Mouse (Mus musculus): ENCODE data around the gene Ankrd50. TPM values are rescaled to one million over a fixed set of nuclear protein-coding genes. Genes with fewer than 3 reads are reported as not detected.

The Ankrd50 gene
- 10 to 100 TPM; 21.9 to 29.1 (median 26.2) TPM for total RNA-seq (2022)

DNA sequence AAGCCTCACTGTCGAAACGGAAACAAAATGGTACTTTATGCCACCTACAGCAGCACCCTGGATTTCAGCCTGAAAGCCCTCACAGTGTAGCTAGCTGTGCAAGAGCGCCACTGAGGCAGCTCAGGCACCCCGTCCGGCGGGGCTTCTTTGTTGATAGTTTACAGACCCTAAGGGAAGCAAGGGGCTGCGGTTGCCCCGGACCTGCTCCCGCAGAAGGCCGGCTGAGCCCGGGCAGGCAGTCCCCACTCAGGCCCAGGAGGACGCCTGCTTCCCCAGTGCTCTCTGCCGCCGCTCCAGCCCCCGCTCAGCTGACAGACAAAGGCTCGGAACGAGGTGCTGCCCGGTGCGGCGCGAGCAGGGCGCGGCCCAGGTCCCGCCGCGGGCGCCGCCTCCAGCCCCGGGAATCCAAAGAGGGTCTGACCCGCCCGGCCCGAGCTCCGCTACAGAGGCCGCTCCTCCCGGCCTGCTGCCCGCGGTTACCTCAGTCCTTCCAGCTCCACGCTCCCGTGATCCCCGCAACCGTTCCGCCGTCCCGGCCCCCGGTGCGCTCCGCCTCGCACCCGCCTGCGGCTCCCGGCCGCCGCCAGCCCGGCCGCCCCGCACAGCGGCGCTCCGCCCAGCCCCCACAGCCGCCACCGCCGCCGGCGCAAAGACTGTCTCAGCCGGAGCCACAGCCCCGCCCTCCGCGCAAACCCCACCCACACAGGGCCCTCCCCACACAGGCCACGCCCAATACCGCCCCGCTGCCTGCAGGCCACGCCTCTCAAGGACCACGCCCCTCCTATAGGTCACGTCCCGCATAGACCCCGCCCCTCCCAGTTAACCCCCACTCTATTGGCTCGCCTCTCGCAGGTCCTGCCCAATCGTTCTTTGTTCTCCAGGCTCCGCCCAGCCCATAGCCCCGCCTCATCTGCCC, at the start of gene Ankrd50:
Ankrd50 (minus strand) TSS at position 654 of the 916 bp plus-strand sequence.
- peak; percentile 98 for DNase-seq

DNA sequence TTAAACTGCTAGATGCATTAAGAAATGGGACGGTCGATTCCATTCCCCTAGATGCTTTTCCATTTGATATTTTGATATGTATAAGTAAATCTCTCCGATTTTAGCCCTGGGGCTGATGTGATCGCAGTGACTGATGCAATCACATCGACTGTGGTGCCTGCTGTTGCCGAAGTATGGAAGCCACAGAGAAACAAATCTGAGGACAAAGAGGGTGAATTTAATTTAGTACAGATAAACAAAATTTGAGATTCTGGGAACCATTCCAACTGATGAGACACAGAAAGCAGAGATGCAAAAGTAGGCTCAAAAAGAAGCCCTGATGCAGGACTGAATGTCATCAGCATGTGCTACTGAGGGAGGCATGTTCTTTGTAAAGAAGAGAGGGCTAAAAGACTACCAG, 49.6 kb upstream of the Ankrd50 start:
- no peak for DNase-seq

DNA sequence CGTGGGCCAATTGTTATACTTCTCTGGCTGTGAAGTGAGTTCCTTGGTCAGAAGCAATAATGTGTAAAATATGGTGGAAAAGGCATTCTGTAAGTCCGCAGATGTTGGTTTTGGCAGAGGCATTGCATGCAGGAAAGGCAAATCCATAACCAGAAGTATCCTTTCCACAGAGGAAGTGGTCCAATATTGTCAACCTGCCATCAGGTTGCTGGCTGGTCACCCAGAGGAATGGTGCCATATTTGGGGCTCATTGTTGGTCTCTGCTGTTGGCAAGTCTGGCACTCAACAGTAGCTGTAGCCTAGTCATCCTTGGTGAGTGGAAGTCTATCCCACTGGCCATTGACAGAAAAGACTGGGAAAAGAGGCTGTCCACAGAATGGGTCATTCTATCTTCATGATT, 35.8 kb upstream of the Ankrd50 start:
- no peak for DNase-seq

DNA sequence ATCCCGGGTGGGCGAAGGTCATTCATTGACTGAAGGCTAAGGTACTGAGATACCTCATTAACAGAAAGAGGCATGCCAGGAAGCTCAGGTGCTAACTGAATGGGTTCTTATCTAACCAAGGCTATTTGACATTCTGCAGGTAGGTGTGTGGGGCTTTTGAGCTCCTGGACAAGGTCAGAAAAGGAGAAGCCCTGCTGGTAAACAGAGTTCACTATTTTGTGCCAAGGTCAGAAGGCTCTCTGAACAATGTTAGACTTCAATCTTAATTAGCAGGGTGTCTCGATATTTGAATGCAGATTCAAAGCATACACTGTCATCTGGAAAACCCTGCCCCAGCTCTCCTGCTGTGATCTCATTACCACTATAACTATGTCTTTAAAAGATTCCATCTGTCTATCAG, 35.3 kb upstream of the Ankrd50 start:
- DNase-seq, result no peak

DNA sequence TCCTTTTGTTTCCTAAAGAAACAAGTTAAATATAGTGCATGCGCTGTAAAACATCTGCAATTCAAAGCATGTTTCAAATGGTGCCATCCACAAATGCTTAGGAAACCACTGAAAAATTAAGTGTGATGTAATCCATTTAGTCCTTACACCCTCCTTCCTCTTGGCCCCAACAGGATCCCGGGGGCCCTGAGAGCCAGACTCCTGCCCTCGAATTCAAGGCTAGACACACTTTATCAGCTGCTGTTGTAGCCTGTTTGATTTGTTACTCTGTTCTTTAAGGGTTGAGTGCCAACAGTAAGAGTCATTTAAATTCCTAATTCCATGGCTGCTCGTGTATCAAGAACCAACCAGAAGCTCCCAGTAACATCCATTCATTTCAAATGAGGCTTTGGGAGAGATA, 19.0 kb upstream of the Ankrd50 start:
- no peak for DNase-seq

DNA sequence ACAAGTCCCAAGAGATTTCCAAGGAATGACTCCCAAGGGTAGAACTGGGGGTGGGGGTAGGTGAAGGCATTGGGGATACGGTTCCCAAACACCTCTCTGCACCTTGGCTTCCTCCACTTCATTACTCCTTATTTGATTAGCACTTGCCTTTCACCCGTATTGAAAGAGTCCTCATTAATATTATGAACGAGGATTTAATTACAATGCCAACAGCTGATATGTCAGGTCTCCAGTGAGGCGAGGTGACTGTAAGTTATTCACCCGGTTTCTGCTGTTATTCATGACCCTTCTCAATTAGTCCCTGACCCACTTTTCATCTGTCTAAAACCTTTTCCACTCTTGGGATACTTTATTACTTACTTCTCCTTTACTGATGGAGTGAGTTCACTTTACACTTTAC, 17.5 kb upstream of the Ankrd50 start:
- no peak for DNase-seq

DNA sequence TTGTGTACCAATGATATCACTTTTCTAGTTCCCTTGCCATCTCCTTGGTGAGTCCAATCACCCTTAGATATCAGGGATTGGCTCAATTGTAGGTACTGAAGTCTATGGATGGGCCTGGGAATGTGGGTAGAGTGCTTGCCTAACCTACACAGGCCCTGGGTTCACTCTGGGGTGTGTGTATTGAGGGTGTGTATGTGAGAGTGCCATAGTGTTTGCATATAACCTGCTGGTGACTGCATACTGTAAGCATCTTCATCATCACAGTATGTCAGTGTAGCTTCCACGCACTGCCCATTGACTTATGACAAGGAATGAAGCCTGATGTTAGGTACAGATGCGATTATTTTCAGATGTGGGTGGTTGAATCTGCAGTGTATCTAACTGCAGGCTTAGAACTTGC, 17.1 kb upstream of the Ankrd50 start:
- DNase-seq, result no peak

DNA sequence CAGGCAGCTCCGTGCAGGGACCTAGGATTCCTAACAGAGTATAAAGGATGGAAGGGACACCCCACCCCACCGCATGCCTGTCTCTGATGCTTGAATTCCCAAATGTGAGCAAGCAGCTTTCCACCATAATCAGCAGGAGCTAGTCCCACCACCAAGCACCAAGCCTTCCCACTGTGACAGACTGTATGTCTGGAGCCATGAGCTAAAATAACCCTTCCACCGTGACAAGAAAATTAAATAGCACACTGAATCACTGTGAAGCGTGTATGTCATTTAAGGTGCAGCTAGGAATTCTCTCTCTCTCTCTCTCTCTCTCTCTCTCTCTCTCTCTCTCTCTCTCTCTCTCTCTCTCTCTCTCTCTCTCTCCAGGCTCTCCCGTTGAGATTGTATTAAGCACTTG, 16.7 kb upstream of the Ankrd50 start:
- no peak for DNase-seq

DNA sequence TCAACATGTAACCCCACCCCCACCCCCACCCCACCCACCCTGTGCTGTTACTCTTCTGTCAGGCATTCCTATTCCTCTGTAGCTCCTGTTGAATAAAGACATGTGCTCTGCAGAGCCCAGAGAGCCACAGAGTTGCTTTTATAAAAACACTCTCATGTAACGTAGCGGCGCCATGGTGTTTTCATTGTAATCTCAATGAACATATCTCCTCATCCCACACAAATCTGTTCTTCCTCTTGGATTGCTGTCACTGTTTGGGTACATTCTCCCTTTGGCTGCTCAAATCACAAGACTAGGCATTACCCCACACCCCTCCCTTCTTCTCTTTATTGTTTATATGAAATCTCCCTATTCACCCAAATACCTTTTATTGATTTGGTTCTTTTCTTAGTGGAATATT, 13.9 kb upstream of the Ankrd50 start:
- DNase-seq, result no peak

DNA sequence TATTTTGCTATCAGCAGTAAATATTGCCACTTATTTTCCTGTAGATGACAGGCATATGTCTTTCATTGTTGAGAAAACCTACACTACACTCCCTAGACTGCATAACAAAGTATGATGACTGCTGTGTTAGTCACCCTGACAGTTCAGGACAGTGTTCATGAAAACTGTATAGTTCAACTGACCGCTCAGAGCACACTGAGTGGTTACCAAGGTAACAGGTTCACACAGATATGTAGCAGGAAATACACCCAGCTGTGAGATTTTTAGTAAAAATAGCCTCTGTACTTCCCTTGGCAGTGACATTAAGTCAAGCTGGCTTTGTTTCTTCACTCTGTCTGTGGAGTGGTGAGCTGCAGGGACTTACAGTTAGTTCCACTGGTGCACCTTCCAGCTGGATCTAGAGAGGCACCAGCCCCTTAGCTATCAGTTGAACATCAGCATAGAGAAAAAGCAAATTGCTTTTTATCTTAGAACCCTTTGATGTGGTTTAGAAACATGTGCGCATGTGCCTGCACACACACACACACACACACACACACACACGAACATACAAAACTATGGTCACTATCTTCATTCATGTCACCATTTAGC, 12.2 kb upstream of the Ankrd50 start:
- DNase-seq, result no peak

DNA sequence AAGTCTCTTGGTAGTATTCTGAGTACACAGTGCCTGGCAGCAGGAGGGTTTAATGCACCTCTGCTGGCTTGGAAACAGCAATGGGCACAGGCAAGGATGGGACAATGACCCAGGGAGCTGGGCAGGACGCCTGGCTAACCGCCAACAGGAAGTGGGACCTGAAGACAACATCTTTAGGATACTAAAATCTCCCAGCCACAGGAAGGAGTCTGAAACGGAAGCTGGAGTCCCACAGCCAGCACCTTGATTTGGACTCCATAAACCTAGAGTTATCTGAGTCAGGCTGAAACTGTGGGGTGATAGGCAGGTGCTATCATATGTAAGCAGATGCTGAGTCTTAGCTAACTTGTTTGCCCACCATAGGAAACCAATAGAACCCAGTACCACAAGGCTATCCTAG, 7.1 kb upstream of the Ankrd50 start:
- DNase-seq, result no peak

DNA sequence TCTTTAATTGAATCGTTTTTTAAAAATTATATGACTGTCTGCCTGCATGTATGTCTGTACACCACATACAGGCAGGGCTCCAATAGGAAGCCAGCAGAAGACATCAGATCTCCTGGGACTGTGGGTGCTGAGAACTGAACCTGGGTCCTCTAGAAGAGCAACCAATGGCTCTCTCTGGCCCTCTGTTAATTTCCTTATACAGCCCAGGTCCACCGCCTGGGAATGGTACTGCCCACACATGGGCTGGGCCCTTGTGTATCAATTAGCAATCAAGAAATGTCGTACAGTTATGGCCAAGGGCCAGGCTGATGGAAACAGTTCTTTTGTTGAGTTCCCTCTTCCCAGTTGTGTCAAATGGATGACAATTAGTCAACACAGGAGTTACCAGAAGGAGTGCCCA, 6.6 kb upstream of the Ankrd50 start:
- DNase-seq, result no peak

DNA sequence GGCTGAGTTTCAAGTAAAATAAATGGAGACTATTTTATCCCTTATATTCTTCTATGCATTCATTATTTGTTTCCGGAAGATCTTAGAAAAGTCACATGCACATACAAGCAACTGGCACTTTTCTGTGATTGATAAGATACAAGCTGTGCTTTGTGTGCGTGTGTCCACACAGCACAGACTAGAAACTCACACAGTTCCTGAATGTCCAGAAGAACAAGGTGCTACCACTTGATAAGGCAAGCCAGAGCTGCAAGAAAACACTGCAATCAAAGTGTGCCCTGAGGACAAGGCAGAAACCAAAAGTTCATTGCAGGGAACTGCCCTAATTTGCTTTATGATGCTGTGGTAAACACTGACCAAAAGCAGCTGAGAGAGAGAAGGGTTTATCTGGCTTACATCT, 6.1 kb upstream of the Ankrd50 start:
- DNase-seq, result no peak

DNA sequence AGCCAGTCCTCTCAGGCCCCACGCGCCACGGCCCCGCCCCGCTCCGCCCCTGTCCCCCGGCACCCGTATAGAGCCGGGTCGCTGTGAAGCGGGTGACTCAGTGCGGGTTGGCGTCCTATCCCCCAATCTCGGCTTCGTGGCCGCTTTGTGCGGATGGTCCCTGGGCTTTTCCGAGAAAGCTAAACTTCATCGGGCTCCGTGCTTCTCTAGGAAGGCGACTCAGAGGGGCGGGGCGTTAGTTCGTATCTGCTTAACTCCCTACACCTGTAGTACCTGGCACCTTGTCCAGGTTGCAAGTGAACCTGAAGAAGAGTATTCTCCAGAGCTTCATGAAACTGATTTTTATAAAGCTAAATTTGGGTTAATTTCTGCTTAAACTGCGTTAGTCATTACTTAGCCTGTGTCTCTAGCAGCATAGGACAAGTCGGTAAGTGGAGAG, 482 bp upstream of the Ankrd50 start:
- no peak for DNase-seq

DNA sequence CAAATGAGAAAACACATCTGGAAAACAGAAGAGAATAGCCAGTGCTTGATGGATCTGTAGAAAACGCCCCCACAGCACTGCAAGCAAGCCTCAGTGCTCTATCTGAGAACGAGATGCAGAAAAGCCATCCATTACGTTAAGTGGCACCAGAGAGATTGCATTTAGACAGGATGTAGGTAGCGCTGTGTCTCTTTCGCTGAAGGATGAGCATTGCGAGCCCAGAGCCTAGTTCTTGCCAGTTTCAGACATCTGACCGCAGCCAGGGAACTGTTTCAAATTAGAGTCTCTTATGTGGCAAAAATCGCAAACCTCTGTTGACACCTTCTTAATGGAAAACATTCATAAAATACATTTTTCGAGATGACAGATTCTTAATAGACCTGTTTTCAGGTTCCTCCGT, 1.1 kb downstream of the Ankrd50 start:
- DNase-seq, result no peak

DNA sequence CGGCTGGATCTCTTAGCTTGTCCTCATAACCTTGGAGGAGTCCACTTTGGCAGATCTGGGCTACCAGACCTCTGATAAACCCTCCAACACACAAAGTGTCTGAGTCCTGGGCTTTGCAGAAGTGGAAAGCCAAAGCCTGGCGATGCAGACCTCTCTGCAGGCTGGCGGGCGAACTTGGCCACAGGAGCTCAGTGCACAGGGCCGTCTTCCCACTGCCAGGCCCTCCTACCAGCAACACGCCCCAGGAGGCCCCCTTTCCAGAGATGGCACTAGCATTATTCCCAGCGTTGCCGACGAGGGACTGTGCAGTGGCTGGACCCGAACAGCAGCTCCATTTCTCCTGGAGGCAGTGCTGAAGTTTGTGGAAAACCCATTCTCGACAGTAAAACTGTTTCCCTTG, 1.9 kb downstream of the Ankrd50 start:
- DNase-seq, result no peak

DNA sequence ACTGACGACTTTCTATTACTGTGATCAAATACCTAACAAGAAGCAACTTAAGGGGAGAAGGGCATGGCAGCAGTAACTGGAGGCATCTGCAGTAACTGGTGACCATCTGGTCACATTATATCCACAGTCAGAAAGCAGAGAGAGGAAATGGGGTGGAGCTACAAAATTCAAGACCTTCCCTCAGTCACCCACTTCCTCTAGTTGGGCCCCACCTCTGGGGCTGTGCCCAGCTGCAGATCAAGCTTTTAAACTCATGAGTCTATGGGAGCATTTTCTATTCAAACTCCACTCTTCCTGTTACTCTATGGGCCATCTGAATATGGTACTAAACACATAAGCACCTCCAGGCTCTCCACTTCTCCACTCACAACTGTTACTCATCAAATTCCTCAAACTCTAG, 3.5 kb downstream of the Ankrd50 start:
- no peak for DNase-seq

DNA sequence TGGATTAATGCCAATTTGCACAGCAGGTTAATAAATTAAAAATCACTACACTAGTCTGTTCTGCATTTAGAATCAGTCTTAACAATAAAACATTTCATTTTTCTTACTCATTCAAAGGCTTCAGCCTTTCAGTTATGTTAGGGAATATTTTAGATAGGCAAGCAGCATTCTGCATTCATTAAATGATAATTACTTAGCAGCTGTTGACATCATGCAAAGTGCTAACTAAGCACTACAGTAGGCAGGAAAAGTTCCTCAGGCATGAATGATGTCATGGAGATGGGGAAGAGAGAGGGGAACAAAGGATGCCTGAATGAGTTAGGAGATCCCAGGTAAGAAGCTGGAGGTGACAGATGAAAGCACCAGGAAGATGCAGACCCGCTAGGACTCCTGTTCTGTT, 6.7 kb downstream of the Ankrd50 start:
- no peak for DNase-seq

DNA sequence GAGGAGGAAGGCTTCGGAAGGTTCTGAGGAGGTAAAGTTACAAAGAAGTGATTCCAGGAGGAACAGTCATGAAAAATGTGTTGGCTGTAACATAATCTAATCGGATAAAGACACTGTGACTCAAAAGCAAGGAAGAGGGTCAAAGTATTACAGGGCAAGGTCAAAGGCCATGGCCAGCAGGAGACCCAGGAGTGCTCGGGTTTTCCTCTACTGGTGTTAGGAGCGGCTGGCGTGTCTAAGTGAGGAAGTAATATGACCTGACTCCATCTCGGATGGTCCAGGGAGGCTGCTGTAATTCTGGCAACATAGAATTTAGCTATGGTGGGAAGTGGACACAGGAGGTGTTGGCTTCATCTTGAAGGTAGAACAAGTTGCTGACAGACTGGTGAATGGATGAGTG, 9.1 kb downstream of the Ankrd50 start:
- no peak for DNase-seq

DNA sequence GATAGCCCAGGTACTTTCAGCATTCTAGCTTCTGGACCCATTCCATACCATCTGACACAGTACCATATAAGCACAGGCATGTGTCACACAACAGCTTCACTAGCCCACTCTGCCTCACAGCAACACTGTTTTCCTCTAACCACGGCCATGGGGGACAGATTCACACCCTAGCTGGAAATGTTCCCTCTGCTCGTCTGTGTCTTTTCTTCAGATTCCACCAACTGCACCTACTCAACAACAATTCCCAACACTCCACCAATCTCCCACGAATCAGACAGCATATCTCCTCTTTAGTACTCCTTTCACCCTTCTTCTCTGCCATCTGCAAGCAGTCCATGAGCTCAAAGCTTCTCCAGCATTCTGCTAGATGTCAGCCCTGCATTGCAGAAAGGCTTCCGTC, 11.5 kb downstream of the Ankrd50 start:
- DNase-seq, result no peak

DNA sequence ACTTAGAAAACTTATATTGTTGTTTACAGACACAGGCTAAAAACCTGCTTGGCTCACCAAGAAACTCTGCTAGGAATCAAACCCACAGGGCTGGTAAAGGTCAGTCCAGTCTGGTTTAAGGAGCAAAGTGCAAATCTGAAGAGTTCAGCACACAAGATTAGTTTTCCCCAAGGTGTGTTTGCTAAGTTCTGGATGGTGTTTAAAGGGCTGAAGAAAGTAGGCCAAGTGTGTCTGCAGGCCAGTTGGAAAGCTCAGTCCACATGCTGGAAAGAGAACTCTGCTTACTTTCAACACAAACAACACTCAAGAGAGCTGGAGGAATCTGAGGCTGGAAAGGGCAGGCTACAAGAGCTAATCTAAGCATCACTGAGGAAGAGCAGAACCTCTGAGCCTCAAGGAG, 13.1 kb downstream of the Ankrd50 start:
- no peak for DNase-seq

DNA sequence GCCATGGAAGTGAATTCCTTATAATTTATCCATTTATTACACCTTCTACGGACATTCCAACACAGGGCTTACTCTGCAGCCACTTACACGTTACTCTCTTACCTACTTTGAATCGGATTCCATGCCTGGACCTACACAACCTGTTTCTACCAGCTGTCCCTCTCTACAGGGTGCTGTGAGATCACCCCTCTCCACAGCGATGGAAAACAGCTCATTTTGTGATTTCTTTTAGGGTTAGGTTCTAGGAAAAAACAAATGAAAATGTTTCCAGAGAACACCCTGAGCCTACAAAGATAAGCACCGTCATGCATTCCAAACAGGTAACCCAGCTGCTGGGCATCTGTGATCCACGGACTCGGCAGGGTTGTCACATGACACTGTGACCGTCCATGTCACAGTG, 16.5 kb downstream of the Ankrd50 start:
- DNase-seq, result no peak

DNA sequence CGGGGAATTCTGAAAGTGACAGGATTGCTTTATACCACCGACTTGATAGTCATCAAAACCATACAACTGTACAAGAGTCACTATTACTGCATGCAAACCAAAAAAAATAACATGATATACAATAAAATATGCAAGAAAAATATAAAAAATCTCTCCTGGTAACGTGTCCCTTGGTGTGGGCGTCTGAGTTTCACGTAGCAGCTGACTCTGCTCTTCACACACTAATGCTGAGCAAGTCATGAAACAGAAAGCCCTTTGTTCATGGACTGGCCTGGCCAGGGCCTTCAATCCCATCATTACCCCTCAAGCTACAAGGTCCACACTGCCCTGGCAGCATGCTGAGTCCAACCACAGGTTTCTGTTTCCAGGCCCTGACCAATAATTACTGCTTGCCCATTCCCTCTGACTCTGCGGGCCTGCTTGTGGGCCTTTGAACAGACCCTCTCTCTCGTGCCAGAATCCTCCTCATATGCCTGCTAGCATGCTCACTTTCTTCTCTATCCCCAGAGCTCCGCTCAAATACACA, 17.7 kb downstream of the Ankrd50 start:
- DNase-seq, result no peak

DNA sequence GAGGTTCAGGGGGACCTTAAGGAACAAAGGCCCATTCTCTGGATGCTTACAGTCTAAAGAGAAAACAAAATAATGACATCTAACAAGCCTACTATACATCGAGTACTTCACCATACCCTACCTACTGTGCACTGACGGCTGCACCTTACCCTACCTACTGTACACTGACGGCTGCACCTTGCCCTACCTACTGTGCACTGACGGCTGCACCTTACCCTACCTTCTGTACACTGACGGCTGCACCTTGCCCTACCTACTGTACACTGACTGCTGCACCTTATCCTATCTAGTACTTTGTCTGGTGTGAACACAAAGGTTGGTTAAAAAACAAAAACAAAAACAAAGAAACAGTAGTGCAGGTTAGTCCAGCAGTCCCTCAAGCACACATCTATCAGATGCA, 18.5 kb downstream of the Ankrd50 start:
- no peak for DNase-seq
